Mouse (Mus musculus): ENCODE data around the gene Tymp. TPM values are rescaled to one million over a fixed set of nuclear protein-coding genes. Genes with fewer than 3 reads are reported as not detected.

Gene Tymp
- polyA plus RNA-seq (2015; fragmentation: Illumina TruSeq; extraction: RNeasy Lipid Tissue Mini Kit (QIAGEN cat#74804); ENCODE audit: low read depth, low replicate concordance), result 1.7 TPM

DNA sequence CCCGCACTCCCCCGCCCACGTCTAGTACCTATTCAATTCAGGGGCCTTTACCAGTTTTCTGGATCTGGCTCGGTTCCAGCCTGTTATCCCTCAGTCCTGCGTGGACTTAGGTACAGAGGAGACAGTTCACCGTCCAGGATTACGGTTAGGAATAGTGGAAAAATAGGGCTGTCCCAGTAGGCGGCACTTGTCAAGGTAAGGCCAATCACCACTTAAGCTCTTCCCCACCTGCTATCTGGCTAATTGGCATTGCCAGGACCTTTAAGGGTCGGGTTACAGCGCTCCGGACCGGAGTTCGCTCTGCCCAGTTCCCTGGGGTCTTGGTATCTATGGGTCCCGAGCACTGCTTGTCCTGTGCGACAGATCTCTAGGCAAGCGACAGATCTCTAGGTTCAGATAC is at the start of gene Tymp:
Gene Tymp, minus strand, starts transcription at position 83 of the 400 bp plus-strand sequence.

GRCm38 (mm10) chr15:89425711-89426121 is 48.9 kb upstream of the Tymp start, which contains the start of gene Cpt1b:
TSS of gene Cpt1b (minus strand) at chr15:89425863.

DNA sequence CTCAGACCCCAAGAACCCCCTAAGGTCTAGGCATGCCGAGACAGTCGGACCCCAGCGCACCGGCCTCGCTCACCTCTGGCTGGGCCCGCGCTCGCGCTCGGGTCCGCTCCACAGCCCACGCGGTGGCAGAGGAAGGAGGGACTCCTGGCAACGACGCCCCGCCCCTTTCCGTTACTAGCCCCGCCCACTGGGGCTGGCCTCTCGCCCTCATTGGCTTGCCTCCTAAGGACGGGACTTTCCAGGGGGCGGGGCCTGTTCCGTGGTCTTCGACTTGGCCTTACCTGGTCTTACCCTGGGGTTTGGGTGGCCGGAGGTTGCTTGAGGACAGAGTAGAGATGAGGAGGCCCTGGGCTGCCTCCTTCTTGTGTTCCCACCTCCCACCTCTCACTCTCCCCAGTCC is 33.3 kb upstream of the Tymp start, which contains the start of gene Syce3:
Gene Syce3, minus strand, starts transcription at position 386 of the 400 bp plus-strand sequence.

DNA sequence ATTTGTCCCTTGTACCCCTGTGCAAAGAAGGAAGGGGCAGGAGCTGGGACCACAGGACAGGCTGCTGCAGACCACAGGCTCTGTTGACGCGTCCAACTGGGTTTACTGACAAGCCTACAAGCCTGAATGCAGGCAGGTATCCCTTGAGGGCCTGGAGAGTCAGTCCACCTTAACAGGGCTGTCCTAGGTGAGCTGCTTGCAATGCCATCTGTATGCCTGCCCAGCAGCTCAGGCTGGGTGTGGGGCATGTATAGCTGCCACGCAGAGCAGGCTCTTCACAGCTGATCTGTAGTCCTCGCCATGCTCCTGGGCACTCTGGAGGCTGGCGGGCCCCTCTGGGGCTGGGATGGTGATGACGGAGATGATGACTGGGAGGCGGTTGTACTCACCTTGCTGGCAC is 7.8 kb upstream of the Tymp start, which contains the start of gene Klhdc7b:
Gene Klhdc7b, plus strand, starts transcription at position 301 of the 400 bp plus-strand sequence.

GRCm38 (mm10) chr15:89378831-89379401 is 2.1 kb upstream of the Tymp start, which contains the start of gene Odf3b:
TSS of gene Odf3b (minus strand) at chr15:89379282.

GRCm38 (mm10) chr15:89373762-89374248 is 3.0 kb downstream of the Tymp start, which contains the start of gene Sco2:
TSS of gene Sco2 (minus strand) at chr15:89373846.

DNA sequence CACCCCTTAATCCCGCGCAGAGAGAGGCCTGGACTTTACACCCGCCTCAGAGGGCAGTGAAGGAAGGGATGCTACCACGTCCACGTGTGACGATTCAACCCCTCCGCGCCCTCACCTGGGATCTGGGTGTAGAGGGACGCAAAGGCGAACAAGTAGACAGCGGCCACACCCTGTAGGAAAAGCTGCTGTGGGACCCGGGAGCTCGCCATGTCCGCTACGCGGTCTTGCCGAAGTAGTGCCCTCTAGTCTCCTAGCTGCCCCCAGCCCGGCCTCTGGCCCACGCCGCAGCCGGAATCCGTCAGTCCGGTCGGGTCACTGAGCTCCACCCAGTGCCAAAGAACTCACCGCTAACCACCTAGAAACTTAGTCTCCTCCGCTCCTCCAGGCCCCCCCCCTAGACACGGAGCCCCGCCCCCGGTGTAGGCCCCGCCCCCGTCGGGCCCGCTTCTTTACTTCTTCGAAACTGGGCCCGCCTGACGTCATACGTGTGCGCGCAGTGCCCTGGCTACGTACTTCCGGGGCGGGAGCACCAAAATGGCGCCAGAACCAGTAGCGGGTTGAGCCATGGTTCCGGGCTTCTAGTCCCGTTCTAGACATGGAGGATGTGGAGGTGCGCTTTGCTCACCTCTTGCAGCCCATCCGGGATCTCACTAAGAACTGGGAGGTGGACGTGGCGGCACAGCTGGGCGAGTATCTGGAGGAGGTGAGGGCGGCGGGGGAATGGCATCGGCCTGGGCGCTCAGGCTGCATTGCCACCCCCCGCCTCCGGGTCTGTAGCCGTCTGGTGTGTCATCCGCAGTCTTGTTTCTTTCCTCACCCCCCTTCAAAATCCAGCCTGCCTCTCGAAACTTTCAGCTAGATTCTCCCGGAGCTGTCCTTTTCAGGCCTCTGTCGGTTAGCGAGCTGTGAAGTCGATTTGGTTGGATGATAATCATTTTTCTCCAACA is 21.3 kb downstream of the Tymp start, which contains the start of the genes Lmf2 and Ncaph2:
Gene Lmf2, minus strand, starts transcription at position 419 of the 947 bp plus-strand sequence.
Gene Ncaph2, plus strand, starts transcription at position 479 of the 947 bp plus-strand sequence.

GRCm38 (mm10) chr15:89334271-89334670 is 42.6 kb downstream of the Tymp start, which contains the start of gene Miox:
TSS of gene Miox (plus strand) at chr15:89334398.

GRCm38 (mm10) chr15:89322670-89323522 is 53.9 kb downstream of the Tymp start, which contains the start of gene Adm2:
TSS of gene Adm2 (plus strand) at chr15:89322720.

Other genes starting within 250 kb of the Tymp start
- gene Hdac10, start 248.3 kb downstream of the Tymp start, polyA plus RNA-seq (2015; fragmentation: Illumina TruSeq; extraction: RNeasy Lipid Tissue Mini Kit (QIAGEN cat#74804); ENCODE audit: low read depth, low replicate concordance), result 12.4 TPM
- gene Mapk12, start 236.3 kb downstream of the Tymp start, polyA plus RNA-seq (2015; fragmentation: Illumina TruSeq; extraction: RNeasy Lipid Tissue Mini Kit (QIAGEN cat#74804); ENCODE audit: low read depth, low replicate concordance), result 12.5 TPM
- gene Mapk11, start 227.4 kb downstream of the Tymp start, polyA plus RNA-seq (2015; fragmentation: Illumina TruSeq; extraction: RNeasy Lipid Tissue Mini Kit (QIAGEN cat#74804); ENCODE audit: low read depth, low replicate concordance), result 51.9 TPM
- 36.2 TPM for gene Plxnb2, start 196.3 kb downstream of the Tymp start, polyA plus RNA-seq (2015; fragmentation: Illumina TruSeq; extraction: RNeasy Lipid Tissue Mini Kit (QIAGEN cat#74804); ENCODE audit: low read depth, low replicate concordance)
- 51.1 TPM for gene Dennd6b, start 180.5 kb downstream of the Tymp start, polyA plus RNA-seq (2015; fragmentation: Illumina TruSeq; extraction: RNeasy Lipid Tissue Mini Kit (QIAGEN cat#74804); ENCODE audit: low read depth, low replicate concordance)
- gene Ppp6r2, start 165.5 kb downstream of the Tymp start, polyA plus RNA-seq (2015; fragmentation: Illumina TruSeq; extraction: RNeasy Lipid Tissue Mini Kit (QIAGEN cat#74804); ENCODE audit: low read depth, low replicate concordance), result 78.9 TPM
- gene Sbf1, start 61.7 kb downstream of the Tymp start, polyA plus RNA-seq (2015; fragmentation: Illumina TruSeq; extraction: RNeasy Lipid Tissue Mini Kit (QIAGEN cat#74804); ENCODE audit: low read depth, low replicate concordance), result 124 TPM
- gene Adm2, start 54.3 kb downstream of the Tymp start, polyA plus RNA-seq (2015; fragmentation: Illumina TruSeq; extraction: RNeasy Lipid Tissue Mini Kit (QIAGEN cat#74804); ENCODE audit: low read depth, low replicate concordance), result not detected
- gene Miox, start 42.6 kb downstream of the Tymp start, polyA plus RNA-seq (2015; fragmentation: Illumina TruSeq; extraction: RNeasy Lipid Tissue Mini Kit (QIAGEN cat#74804); ENCODE audit: low read depth, low replicate concordance), result not detected
- 11.3 TPM for gene Lmf2, start 21.4 kb downstream of the Tymp start, polyA plus RNA-seq (2015; fragmentation: Illumina TruSeq; extraction: RNeasy Lipid Tissue Mini Kit (QIAGEN cat#74804); ENCODE audit: low read depth, low replicate concordance)
- gene Ncaph2, start 21.3 kb downstream of the Tymp start, polyA plus RNA-seq (2015; fragmentation: Illumina TruSeq; extraction: RNeasy Lipid Tissue Mini Kit (QIAGEN cat#74804); ENCODE audit: low read depth, low replicate concordance), result 80.4 TPM
- 29.7 TPM for gene Sco2, start 3.2 kb downstream of the Tymp start, polyA plus RNA-seq (2015; fragmentation: Illumina TruSeq; extraction: RNeasy Lipid Tissue Mini Kit (QIAGEN cat#74804); ENCODE audit: low read depth, low replicate concordance)
- 5.0 TPM for gene Odf3b, start 2.2 kb upstream of the Tymp start, polyA plus RNA-seq (2015; fragmentation: Illumina TruSeq; extraction: RNeasy Lipid Tissue Mini Kit (QIAGEN cat#74804); ENCODE audit: low read depth, low replicate concordance)
- gene Klhdc7b, start 7.9 kb upstream of the Tymp start, polyA plus RNA-seq (2015; fragmentation: Illumina TruSeq; extraction: RNeasy Lipid Tissue Mini Kit (QIAGEN cat#74804); ENCODE audit: low read depth, low replicate concordance), result 0.46 TPM
- gene Syce3, start 33.5 kb upstream of the Tymp start, polyA plus RNA-seq (2015; fragmentation: Illumina TruSeq; extraction: RNeasy Lipid Tissue Mini Kit (QIAGEN cat#74804); ENCODE audit: low read depth, low replicate concordance), result not detected
- gene Cpt1b, start 48.8 kb upstream of the Tymp start, polyA plus RNA-seq (2015; fragmentation: Illumina TruSeq; extraction: RNeasy Lipid Tissue Mini Kit (QIAGEN cat#74804); ENCODE audit: low read depth, low replicate concordance), result 1.5 TPM
- 3.3 TPM for gene C730034F03Rik, start 52.5 kb upstream of the Tymp start, polyA plus RNA-seq (2015; fragmentation: Illumina TruSeq; extraction: RNeasy Lipid Tissue Mini Kit (QIAGEN cat#74804); ENCODE audit: low read depth, low replicate concordance)
- gene Gm44502, start 52.7 kb upstream of the Tymp start, polyA plus RNA-seq (2015; fragmentation: Illumina TruSeq; extraction: RNeasy Lipid Tissue Mini Kit (QIAGEN cat#74804); ENCODE audit: low read depth, low replicate concordance), result not detected
- 58.1 TPM for gene Chkb, start 52.9 kb upstream of the Tymp start, polyA plus RNA-seq (2015; fragmentation: Illumina TruSeq; extraction: RNeasy Lipid Tissue Mini Kit (QIAGEN cat#74804); ENCODE audit: low read depth, low replicate concordance)
- 128 TPM for gene Mapk8ip2, start 76.9 kb upstream of the Tymp start, polyA plus RNA-seq (2015; fragmentation: Illumina TruSeq; extraction: RNeasy Lipid Tissue Mini Kit (QIAGEN cat#74804); ENCODE audit: low read depth, low replicate concordance)
- 28.4 TPM for gene Arsa, start 100.4 kb upstream of the Tymp start, polyA plus RNA-seq (2015; fragmentation: Illumina TruSeq; extraction: RNeasy Lipid Tissue Mini Kit (QIAGEN cat#74804); ENCODE audit: low read depth, low replicate concordance)
- gene Shank3, start 122.6 kb upstream of the Tymp start, polyA plus RNA-seq (2015; fragmentation: Illumina TruSeq; extraction: RNeasy Lipid Tissue Mini Kit (QIAGEN cat#74804); ENCODE audit: low read depth, low replicate concordance), result 87.4 TPM
- gene Acr, start 191.3 kb upstream of the Tymp start, polyA plus RNA-seq (2015; fragmentation: Illumina TruSeq; extraction: RNeasy Lipid Tissue Mini Kit (QIAGEN cat#74804); ENCODE audit: low read depth, low replicate concordance), result 1.0 TPM
- gene Rabl2, start 214.9 kb upstream of the Tymp start, polyA plus RNA-seq (2015; fragmentation: Illumina TruSeq; extraction: RNeasy Lipid Tissue Mini Kit (QIAGEN cat#74804); ENCODE audit: low read depth, low replicate concordance), result 51.8 TPM